Mouse (Mus musculus): ENCODE data around the gene Hip1r.

Hip1r gene

GRCm38 (mm10) chr5:123973299-123974178 lies at the start of gene Hip1r:
Gene Hip1r, plus strand, starts transcription at chr5:123973628.
- peak; percentile 69 for ATAC-seq (ENCODE audit: low TSS enrichment)

GRCm38 (mm10) chr5:123927118-123927517 lies 46.3 kb upstream of the Hip1r start, which contains the start of gene Gm43518:
Gene Gm43518, plus strand, starts transcription at chr5:123927418.
- no peak for ATAC-seq (ENCODE audit: low TSS enrichment)

- peak; percentile 96 for ATAC-seq (ENCODE audit: low TSS enrichment)
Measured at GRCm38 (mm10) chr5:123930508-123930989, 42.9 kb upstream of the Hip1r start, which contains the start of gene Ccdc62. Gene Ccdc62, plus strand, starts transcription at chr5:123930679.

- no peak for ATAC-seq (ENCODE audit: low TSS enrichment)
Measured at GRCm38 (mm10) chr5:123931131-123931530, 42.3 kb upstream of the Hip1r start.

GRCm38 (mm10) chr5:123932927-123933326 lies 40.5 kb upstream of the Hip1r start:
- ATAC-seq (ENCODE audit: low TSS enrichment), result no peak

- ATAC-seq (ENCODE audit: low TSS enrichment), result no peak
Measured at GRCm38 (mm10) chr5:123933556-123933955, 39.9 kb upstream of the Hip1r start.

GRCm38 (mm10) chr5:123933957-123934591 lies 39.4 kb upstream of the Hip1r start:
- no peak for ATAC-seq (ENCODE audit: low TSS enrichment)

GRCm38 (mm10) chr5:123935931-123936330 lies 37.5 kb upstream of the Hip1r start:
- peak; percentile 47; the same call in 1 of the 2 replicates for ATAC-seq (ENCODE audit: low TSS enrichment)

GRCm38 (mm10) chr5:123938479-123938878 lies 34.9 kb upstream of the Hip1r start:
- no peak for ATAC-seq (ENCODE audit: low TSS enrichment)

GRCm38 (mm10) chr5:123946546-123946945 lies 26.9 kb upstream of the Hip1r start:
- ATAC-seq (ENCODE audit: low TSS enrichment), result no peak

- ATAC-seq (ENCODE audit: low TSS enrichment), result peak; percentile 47; the same call in 1 of the 2 replicates
Measured at GRCm38 (mm10) chr5:123947041-123947761, 26.2 kb upstream of the Hip1r start.

GRCm38 (mm10) chr5:123952365-123953045 lies 20.9 kb upstream of the Hip1r start:
- ATAC-seq (ENCODE audit: low TSS enrichment), result peak; percentile 74; the same call in 1 of the 2 replicates

GRCm38 (mm10) chr5:123957213-123957612 lies 16.2 kb upstream of the Hip1r start:
- no peak for ATAC-seq (ENCODE audit: low TSS enrichment)

- no peak for ATAC-seq (ENCODE audit: low TSS enrichment)
Measured at GRCm38 (mm10) chr5:123959018-123959417, 14.4 kb upstream of the Hip1r start.

- no peak for ATAC-seq (ENCODE audit: low TSS enrichment)
Measured at GRCm38 (mm10) chr5:123960129-123960528, 13.3 kb upstream of the Hip1r start.

- ATAC-seq (ENCODE audit: low TSS enrichment), result no peak; the same call in 1 of the 2 replicates
Measured at GRCm38 (mm10) chr5:123961046-123961445, 12.4 kb upstream of the Hip1r start.

GRCm38 (mm10) chr5:123964208-123964607 lies 9.2 kb upstream of the Hip1r start:
- ATAC-seq (ENCODE audit: low TSS enrichment), result no peak

- ATAC-seq (ENCODE audit: low TSS enrichment), result no peak
Measured at GRCm38 (mm10) chr5:123966759-123967158, 6.7 kb upstream of the Hip1r start.

GRCm38 (mm10) chr5:123968468-123968867 lies 5.0 kb upstream of the Hip1r start:
- ATAC-seq (ENCODE audit: low TSS enrichment), result no peak

GRCm38 (mm10) chr5:123969216-123969615 lies 4.2 kb upstream of the Hip1r start:
- ATAC-seq (ENCODE audit: low TSS enrichment), result no peak

GRCm38 (mm10) chr5:123970576-123970975 lies 2.9 kb upstream of the Hip1r start:
- no peak for ATAC-seq (ENCODE audit: low TSS enrichment)
